Mouse (Mus musculus) kidney, postnatal 4 days (tissue): ENCODE results near the gene Lce3f.

Source experiments
- DNase-seq, 2 experiments: peaks; one replicate each; pipeline ENCODE4 v3.0.0; 2021; ENCODE audit warnings: mixed read lengths in 2 of 2

The Lce3f gene

DNA sequence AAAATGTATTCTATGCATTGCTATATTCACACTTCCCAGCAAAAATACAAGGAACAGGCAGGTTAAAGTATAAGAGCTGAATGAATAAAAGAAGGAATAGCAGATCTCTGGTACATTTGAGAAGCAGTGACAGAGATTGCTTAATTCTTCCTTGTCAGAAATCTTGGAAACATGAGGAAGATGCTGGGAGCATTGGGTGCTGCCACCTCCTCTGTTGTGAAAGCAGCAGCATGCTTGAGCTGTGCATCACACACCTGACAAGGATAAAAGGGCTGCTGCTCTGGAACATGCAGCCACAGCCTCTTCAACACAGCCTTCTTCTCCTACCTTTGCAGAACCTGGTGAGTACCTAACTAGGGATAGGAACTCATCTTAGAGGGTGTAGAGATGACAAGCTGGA is at the start of gene Lce3f:
Gene Lce3f (plus strand): TSS at position 301 of the 400 bp plus-strand sequence.
- no peak for DNase-seq

- no peak for DNase-seq
Measured at GRCm38 (mm10) chr3:92944186-92944585, 47.8 kb upstream of the Lce3f start, which contains the start of gene Lce3c. Gene Lce3c (plus strand): TSS chr3:92944486.

DNA sequence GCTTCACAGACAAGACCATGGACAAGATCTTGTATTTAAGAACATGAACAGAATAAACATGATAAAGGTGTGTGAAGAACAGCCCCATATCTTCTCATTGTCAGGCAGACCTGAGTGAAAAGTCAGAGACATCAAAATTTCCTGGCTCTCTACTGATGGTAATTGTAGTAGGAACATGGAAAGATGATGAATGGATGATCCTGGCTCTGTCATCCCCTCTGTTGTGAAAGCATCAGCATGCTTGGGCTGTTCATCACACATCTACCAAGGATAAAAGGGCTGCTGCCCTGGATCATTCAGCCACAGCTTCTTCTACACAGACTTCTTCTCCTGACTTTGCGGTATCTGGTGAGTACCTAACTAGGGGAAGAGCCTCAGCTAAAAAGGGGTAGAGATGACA is 34.9 kb upstream of the Lce3f start, which contains the start of gene Lce3d:
Gene Lce3d (plus strand): TSS at position 301 of the 400 bp plus-strand sequence.
- no peak for DNase-seq

GRCm38 (mm10) chr3:92966761-92967160 is 25.3 kb upstream of the Lce3f start, which contains the start of gene Lce3e:
Gene Lce3e (plus strand): TSS chr3:92967061.
- no peak for DNase-seq

- no peak for DNase-seq
Measured at GRCm38 (mm10) chr3:92978484-92978883, 13.5 kb upstream of the Lce3f start.

- DNase-seq: peak; percentile 83 to 85
Measured at GRCm38 (mm10) chr3:92998691-92999090, 6.7 kb downstream of the Lce3f start.

GRCm38 (mm10) chr3:93000621-93001020 is 8.6 kb downstream of the Lce3f start:
- no peak for DNase-seq

GRCm38 (mm10) chr3:93002843-93003242 is 10.8 kb downstream of the Lce3f start:
- no peak for DNase-seq

- DNase-seq: peak; percentile 75 to 84
Measured at GRCm38 (mm10) chr3:93014378-93014801, 22.4 kb downstream of the Lce3f start.

- DNase-seq: no peak
Measured at GRCm38 (mm10) chr3:93014871-93015270, 22.8 kb downstream of the Lce3f start.

- no peak for DNase-seq
Measured at GRCm38 (mm10) chr3:93015460-93016104, 23.6 kb downstream of the Lce3f start, which contains the start of gene Crct1. Gene Crct1 (minus strand): TSS chr3:93015687.

DNA sequence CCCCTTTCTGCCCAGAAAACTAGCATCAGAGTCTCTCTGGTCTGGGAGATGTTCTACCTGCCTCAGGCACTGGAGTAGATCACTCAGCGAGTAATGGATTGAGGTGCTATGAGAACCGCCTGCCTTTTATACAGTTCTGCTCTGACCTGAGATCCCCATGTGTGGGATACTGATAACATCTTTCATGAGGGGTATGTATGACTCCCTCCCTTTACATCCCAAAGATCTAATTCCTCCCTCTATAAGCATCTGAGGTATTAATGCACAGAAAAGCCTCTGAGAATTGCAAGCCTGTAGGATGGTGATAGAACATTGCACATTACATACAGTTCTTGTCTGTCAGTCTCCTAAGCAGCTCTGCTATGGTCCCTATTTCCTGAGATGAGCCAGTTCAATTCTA is 26.9 kb downstream of the Lce3f start, which contains the start of gene Lce1m:
Gene Lce1m (minus strand): TSS at position 101 of the 400 bp plus-strand sequence.
- no peak for DNase-seq

- DNase-seq: no peak
Measured at GRCm38 (mm10) chr3:93021171-93021570, 29.1 kb downstream of the Lce3f start.

GRCm38 (mm10) chr3:93023411-93024184 is 31.6 kb downstream of the Lce3f start:
- DNase-seq: no peak

GRCm38 (mm10) chr3:93025486-93025885 is 33.5 kb downstream of the Lce3f start:
- DNase-seq: peak in 1 of 2 experiments; percentile 1

DNA sequence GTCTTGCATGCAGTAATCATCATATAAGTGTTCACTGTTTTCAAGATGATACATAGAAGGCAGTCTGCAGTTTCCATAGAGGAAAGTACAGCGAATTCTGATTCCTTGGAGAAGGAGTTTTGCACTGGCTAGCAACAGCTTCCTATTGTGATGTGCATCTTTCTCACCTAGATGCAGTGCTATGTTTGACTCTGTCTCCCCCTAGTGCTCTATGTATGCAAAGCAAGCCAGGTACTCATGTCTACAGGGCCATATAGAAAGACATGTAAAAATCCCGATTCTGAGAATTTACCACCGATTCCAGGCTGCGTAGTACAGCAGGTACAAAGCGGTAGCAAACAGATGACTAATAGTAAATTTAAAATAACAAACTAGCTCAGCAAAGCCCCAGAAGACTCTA is 39.4 kb downstream of the Lce3f start:
- DNase-seq: peak; percentile 7 to 24
